Mouse (Mus musculus): ENCODE data around the gene Hfe. TPM values are rescaled to one million over a fixed set of nuclear protein-coding genes. Genes with fewer than 3 reads are reported as not detected.
"Not testable (repeated sequence)": the region's sequence is repeated elsewhere in the genome, so short reads cannot be mapped to it uniquely, and the experiment has no call there.

Gene Hfe
- polyA plus RNA-seq, 1 experiment = 95.3 TPM

DNA sequence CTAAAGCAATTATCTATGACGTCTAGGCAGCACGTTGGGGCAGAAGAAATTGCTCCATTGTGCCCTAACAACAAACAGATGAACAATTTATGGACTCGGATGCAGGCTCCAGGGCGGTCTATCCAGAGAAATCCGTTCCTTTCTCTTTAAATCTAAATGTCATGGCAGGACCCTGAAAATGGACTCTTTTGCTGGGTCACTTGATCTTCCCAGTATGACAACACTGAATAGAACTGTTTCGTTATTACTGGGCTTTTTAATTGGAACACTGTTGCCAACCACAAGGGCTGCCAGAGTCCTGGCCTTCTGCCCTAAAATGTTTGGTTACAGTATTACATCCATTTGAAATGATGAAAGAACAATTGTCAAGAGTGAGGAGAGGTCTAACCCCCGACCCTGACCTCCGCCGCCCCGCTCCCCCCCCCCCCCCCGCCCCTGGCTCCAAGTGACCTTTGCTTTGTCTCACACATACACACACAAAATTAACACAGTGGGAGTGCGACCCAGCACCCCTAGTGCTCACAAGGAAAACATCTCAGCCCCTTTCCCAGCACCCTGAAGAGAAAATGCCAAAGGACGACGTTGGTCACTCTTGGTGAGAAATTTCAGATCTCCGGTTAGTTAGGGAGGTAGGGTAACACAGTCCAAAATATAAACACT lies 810 bp downstream of the Hfe start:
- no peak for TF ChIP-seq POLR2A (IDR thresholded peaks at IDR 0.05; ENCODE audit: borderline replicate concordance, low read depth, low read length)
- no peak; the same call in 1 of the 2 replicates for TF ChIP-seq CTCF (IDR thresholded peaks at IDR 0.05; ENCODE audit: low read depth, low read length)
- peak overlapping the region; percentile 87 for H3K27ac ChIP-seq (ENCODE audit: insufficient read depth, low read depth, low read length)
- peak overlapping the region; percentile 84 for H3K4me3 ChIP-seq (ENCODE audit: insufficient read depth, low read length)
- H3K4me1 ChIP-seq (ENCODE audit: control insufficient read depth, insufficient read depth, low read length) = peaks cover 54% of the 10 kb centered on the region

DNA sequence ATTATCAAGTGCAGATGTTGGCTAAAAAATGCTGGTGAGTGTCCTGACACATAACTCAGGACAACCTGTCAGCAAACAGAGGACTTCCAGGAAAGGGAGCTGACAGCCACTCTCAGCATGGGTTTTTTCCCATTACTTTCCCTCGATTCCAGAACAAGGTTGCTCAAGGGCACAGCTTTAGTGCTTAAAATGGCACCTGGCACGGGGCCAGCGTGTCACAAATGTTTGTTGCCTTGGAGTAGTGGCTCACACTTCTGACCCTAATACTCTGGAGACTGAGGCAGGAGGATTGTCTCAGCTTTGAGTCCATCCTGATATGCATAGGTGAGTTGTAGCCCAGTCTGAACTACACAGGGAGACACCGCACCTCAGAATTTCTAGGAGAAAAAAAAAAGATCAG lies 2.0 kb downstream of the Hfe start:
- TF ChIP-seq POLR2A (IDR thresholded peaks at IDR 0.05; ENCODE audit: borderline replicate concordance, low read depth, low read length) (no peak), CTCF (IDR thresholded peaks at IDR 0.05; ENCODE audit: low read depth, low read length) (no peak)
- H3K4me3 ChIP-seq (ENCODE audit: insufficient read depth, low read length) = no peak overlapping the region
- no peak overlapping the region for H3K27ac ChIP-seq (ENCODE audit: insufficient read depth, low read depth, low read length)
- peaks cover 56% of the 10 kb centered on the region for H3K4me1 ChIP-seq (ENCODE audit: control insufficient read depth, insufficient read depth, low read length)

DNA sequence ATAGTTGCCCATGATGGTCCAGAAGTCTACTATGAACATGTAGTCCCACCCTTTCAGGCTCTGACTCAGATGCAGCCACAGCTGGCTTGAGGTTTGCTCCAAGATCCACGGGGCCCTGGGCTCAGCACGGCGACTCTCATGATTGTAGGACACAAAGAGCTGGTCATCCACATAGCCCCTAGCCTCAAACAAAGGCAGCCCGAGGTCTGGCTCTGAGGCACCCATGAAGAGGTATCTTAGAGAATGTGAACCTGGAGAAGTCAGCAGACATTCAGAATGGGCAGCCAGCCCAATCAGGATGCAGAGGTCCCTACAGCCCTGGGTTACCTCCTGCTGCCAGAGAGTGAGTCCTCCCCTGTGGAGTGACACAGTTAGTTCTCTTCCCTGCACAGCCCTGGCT lies 2.6 kb downstream of the Hfe start:
- TF ChIP-seq POLR2A (IDR thresholded peaks at IDR 0.05; ENCODE audit: borderline replicate concordance, low read depth, low read length) = no peak
- no peak for TF ChIP-seq CTCF (IDR thresholded peaks at IDR 0.05; ENCODE audit: low read depth, low read length)
- Histone ChIP-seq H3K4me1 (ENCODE audit: control insufficient read depth, insufficient read depth, low read length) (peaks cover 57% of the 10 kb centered on the region), H3K4me3 (ENCODE audit: insufficient read depth, low read length) (no peak overlapping the region), H3K27ac (ENCODE audit: insufficient read depth, low read depth, low read length) (no peak overlapping the region)

DNA sequence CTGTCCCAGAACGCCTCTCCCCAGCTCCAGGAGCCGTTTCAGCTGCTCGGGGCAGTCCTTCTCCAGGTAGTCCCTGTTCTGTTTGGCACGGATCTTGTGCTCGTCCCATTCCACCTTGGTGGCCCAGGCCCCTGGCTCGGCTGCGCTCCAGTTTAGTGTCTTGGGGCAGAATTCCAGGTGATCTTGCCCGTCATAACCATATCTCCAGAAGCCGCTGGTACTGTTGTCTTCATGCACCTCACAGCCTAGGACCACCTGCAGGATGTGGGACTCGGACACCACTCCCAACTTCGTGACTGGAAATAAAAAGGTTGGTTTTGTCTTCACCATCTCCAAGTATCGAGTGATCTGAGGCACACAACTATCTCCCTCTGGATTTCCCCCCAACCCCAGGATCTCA lies 3.9 kb downstream of the Hfe start:
- Histone ChIP-seq H3K4me1 (ENCODE audit: control insufficient read depth, insufficient read depth, low read length) (peaks cover 60% of the 10 kb centered on the region), H3K4me3 (ENCODE audit: insufficient read depth, low read length) (no peak overlapping the region), H3K27ac (ENCODE audit: insufficient read depth, low read depth, low read length) (peak overlapping the region; percentile 77)
- TF ChIP-seq POLR2A (IDR thresholded peaks at IDR 0.05; ENCODE audit: borderline replicate concordance, low read depth, low read length) (no peak), CTCF (IDR thresholded peaks at IDR 0.05; ENCODE audit: low read depth, low read length) (no peak)

DNA sequence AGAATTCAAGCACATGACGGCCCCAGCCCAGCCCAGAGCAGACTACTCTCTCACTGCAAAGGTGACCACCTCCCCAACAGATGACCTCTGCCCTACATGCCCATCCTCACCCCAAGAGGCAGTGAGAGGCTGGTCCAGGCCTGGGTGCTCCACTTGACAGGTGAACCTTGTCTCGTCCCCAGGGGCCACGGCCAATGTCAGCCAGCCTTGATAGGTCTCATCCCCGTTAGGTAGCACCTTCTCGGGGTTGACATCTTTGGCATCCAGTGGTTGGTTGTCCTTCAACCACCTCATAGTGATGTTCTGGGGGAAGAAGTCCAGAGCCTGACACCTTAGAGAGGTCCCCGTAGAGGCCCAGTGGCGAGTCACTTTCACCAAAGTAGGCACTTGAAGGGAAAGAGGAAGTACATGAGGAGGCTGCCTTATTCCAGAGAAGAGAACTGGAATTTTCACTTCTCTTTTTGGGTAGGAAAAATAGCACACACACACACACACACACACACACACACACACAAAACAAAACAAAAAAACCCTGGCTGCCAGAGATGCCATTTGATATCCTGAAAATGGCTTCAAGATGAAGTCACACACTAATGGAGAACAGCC lies 4.8 kb downstream of the Hfe start:
- peaks cover 54% of the 10 kb centered on the region for H3K4me1 ChIP-seq (ENCODE audit: control insufficient read depth, insufficient read depth, low read length)
- no peak overlapping the region for H3K4me3 ChIP-seq (ENCODE audit: insufficient read depth, low read length)
- peak overlapping the region; percentile 77 for H3K27ac ChIP-seq (ENCODE audit: insufficient read depth, low read depth, low read length)
- no peak for TF ChIP-seq POLR2A (IDR thresholded peaks at IDR 0.05; ENCODE audit: borderline replicate concordance, low read depth, low read length)
- TF ChIP-seq CTCF (IDR thresholded peaks at IDR 0.05; ENCODE audit: low read depth, low read length) = no peak

DNA sequence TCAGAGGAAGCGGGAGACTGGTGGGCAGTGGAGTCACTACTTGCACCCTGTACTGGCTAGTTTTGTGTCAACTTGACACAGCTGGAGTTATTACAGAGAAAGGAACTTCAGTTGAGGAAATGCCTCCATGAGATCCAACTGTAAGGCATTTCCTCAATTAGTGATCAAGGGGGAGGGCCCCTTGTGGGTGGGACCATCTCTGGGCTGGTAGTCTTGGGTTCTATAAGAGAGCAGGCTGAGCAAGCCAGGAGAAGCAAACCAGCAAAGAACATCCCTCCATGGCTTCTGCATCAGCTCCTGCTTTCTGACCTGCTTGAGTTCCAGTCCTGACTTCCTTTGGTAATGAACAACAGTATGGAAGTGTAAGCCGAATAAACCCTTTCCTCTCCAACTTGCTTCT lies 7.9 kb downstream of the Hfe start:
- peak overlapping the region; percentile 73 for H3K27ac ChIP-seq (ENCODE audit: insufficient read depth, low read depth, low read length)
- peaks cover 42% of the 10 kb centered on the region for H3K4me1 ChIP-seq (ENCODE audit: control insufficient read depth, insufficient read depth, low read length)
- not testable (repeated sequence) for H3K4me3 ChIP-seq (ENCODE audit: insufficient read depth, low read length)

DNA sequence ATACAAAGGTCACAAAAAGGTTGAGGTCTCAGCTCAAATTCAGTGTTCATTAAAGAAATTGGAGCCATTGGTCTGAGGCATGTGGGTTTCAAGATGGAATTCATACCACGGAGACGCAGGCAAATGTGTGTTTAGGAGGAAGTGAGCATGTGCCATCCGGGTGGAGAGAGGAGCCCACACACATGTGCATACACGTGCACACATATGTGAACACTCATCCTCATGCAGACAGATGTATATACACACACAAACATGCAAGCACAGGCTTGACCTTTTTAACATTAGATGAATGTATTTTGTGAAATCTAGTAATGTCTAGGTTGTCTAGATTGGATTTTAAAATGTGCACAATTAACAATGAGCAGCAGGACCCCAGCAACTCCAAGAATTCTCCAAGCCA lies 8.4 kb downstream of the Hfe start:
- Histone ChIP-seq H3K4me1 (ENCODE audit: control insufficient read depth, insufficient read depth, low read length) (peaks cover 42% of the 10 kb centered on the region), H3K27ac (ENCODE audit: insufficient read depth, low read depth, low read length) (peak overlapping the region; percentile 73), H3K4me3 (ENCODE audit: insufficient read depth, low read length) (no peak overlapping the region)
- TF ChIP-seq CTCF (IDR thresholded peaks at IDR 0.05; ENCODE audit: low read depth, low read length) (no peak), POLR2A (IDR thresholded peaks at IDR 0.05; ENCODE audit: borderline replicate concordance, low read depth, low read length) (no peak)

DNA sequence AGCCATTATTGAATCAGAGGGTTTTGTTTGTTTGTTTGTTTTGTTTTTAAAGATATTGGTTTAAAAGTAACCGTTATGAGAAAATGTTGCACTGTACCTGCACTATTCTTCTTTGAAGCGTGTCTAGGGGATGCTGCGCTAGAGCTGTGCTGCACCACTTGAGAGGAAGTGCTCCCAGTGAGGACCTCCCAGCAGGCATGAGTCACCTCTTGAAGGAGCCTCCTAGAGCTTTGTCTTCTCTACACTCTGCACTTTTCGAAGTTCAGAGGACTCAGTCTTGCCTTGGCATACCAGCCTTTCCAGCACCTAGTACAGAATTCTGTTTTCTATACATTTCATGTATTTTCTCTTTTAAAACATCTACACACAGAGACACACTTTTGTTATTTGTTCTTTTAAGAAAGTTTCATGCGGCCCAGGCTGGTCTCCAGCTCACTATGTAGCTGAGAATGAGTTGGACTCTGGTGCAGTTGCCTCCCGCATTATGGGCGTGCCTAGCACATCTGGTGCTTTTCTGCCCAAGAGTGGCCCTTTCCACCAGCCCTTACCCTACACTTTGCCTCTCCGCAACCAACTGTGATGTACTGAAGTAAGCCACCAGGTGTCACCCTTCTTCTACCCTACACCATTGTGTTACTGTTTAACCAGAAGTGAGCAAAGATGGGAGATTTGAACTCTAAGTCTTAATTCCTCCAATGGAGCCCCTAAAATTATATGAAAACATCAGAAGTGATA lies 9.7 kb downstream of the Hfe start:
- Histone ChIP-seq H3K4me3 (ENCODE audit: insufficient read depth, low read length) (no peak overlapping the region), H3K27ac (ENCODE audit: insufficient read depth, low read depth, low read length) (peak overlapping the region; percentile 5; the same call in 1 of the 2 replicates), H3K4me1 (ENCODE audit: control insufficient read depth, insufficient read depth, low read length) (peaks cover 37% of the 10 kb centered on the region)
- peak; percentile 75 for TF ChIP-seq CTCF (IDR thresholded peaks at IDR 0.05; ENCODE audit: low read depth, low read length)
- TF ChIP-seq POLR2A (IDR thresholded peaks at IDR 0.05; ENCODE audit: borderline replicate concordance, low read depth, low read length) = no peak

DNA sequence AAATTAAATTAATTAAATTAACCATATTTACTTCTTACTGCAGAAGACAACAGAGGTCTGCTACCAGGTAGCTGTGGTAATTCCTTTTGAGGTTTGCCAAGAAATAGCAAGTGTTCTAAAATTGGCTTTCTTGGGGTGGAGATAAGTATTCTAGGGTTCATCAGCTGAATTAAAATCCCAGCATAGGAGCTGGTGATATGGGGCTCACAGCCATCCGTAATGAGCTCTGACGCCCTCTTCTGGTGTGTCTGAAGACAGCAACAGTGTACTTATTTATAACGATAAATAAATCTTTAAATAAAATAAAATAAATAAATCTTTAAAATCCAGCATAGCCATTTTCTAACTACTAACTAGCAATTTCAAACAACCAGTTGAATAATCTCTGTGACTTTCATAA lies 10.9 kb downstream of the Hfe start:
- no peak for TF ChIP-seq POLR2A (IDR thresholded peaks at IDR 0.05; ENCODE audit: borderline replicate concordance, low read depth, low read length)
- TF ChIP-seq CTCF (IDR thresholded peaks at IDR 0.05; ENCODE audit: low read depth, low read length) = no peak
- no peak overlapping the region for H3K4me3 ChIP-seq (ENCODE audit: insufficient read depth, low read length)
- H3K4me1 ChIP-seq (ENCODE audit: control insufficient read depth, insufficient read depth, low read length) = peaks cover 26% of the 10 kb centered on the region
- H3K27ac ChIP-seq (ENCODE audit: insufficient read depth, low read depth, low read length) = no peak overlapping the region

DNA sequence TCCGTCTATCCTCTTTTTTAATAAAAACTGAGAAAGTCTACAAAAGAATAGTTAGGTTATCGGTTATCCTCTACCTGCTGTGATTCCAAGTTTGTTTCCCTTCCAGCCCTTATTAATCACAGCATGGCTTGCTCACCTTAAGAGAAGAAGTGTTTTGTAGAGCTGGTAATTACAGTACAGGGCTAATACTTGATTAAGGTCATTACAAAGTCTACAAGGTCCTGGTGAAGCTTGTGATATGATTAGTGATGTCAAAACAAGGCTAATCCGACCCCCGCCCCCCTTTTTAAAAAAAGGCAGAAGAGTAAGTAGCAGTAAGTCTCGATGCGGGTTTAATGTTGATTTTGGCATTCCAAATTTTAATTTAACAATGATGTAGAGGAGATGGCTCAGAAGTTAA lies 11.7 kb downstream of the Hfe start:
- Histone ChIP-seq H3K4me1 (ENCODE audit: control insufficient read depth, insufficient read depth, low read length) (peaks cover 24% of the 10 kb centered on the region), H3K4me3 (ENCODE audit: insufficient read depth, low read length) (no peak overlapping the region), H3K27ac (ENCODE audit: insufficient read depth, low read depth, low read length) (peak overlapping the region; percentile 63)
- TF ChIP-seq POLR2A (IDR thresholded peaks at IDR 0.05; ENCODE audit: borderline replicate concordance, low read depth, low read length) = no peak
- no peak for TF ChIP-seq CTCF (IDR thresholded peaks at IDR 0.05; ENCODE audit: low read depth, low read length)
